ENCODE assay signal across 8 mouse cellular contexts in genomic region chr3:34650621-34651361, GRCm38 (mm10). TPM values are rescaled to one million over a fixed set of nuclear protein-coding genes. Genes with fewer than 3 reads are reported as not detected.
A peak's percentile ranks its signal among the peaks of the same experiment; 100 is the strongest.
DNase-seq lines count a peak whose midpoint lies in the region; ATAC-seq lines count a peak whose summit lies in the region.

No protein-coding gene starts in this region.

- 2% methylated on average over 67 of the region's 67 CpGs for WGBS in liver, embryonic 11.5 days
- under 1% methylated on average over 67 of the region's 67 CpGs for WGBS in embryonic facial prominence, embryonic 11.5 days
- WGBS in hindbrain, embryonic 12.5 days = under 1% methylated on average over 67 of the region's 67 CpGs
- WGBS in midbrain, embryonic 11.5 days = under 1% methylated on average over 66 of the region's 67 CpGs

- peaks cover 95% of the 10 kb centered on the region for H3K27me3 ChIP-seq in liver, embryonic 11.5 days (replicated peaks; ENCODE audit: control insufficient read depth, insufficient read depth, low read length)
- peaks cover 37% of the 10 kb centered on the region for H3K27me3 ChIP-seq in embryonic facial prominence, embryonic 11.5 days (ENCODE audit: control insufficient read depth, insufficient read depth, low read length)
- H3K27me3 ChIP-seq in hindbrain, embryonic 12.5 days = peaks cover 18% of the 10 kb centered on the region
- H3K27me3 ChIP-seq in midbrain, embryonic 11.5 days (ENCODE audit: control insufficient read depth, insufficient read depth, low read length) = no peaks in the 10 kb centered on the region; the same call in none of the 2 replicates

- H3K4me3 ChIP-seq in liver, embryonic 11.5 days (ENCODE audit: low read depth, low read length) = peak overlapping the region; percentile 40
- H3K4me3 ChIP-seq in embryonic facial prominence, embryonic 11.5 days (ENCODE audit: low read depth, low read length) = peak overlapping the region; percentile 50
- H3K4me3 ChIP-seq in hindbrain, embryonic 12.5 days = peak overlapping the region; percentile 52
- peak overlapping the region; percentile 92 for H3K4me3 ChIP-seq in midbrain, embryonic 11.5 days (ENCODE audit: low read depth, low read length)

- H3K36me3 ChIP-seq in liver, embryonic 11.5 days (ENCODE audit: control insufficient read depth, insufficient read depth, low read length) = no peaks in the 10 kb centered on the region
- no peaks in the 10 kb centered on the region for H3K36me3 ChIP-seq in embryonic facial prominence, embryonic 11.5 days (replicated peaks; ENCODE audit: control insufficient read depth, insufficient read depth, low read depth, low read length)
- no peaks in the 10 kb centered on the region for H3K36me3 ChIP-seq in hindbrain, embryonic 12.5 days
- H3K36me3 ChIP-seq in midbrain, embryonic 11.5 days (ENCODE audit: control insufficient read depth, insufficient read depth, low read length) = no peaks in the 10 kb centered on the region

- H3K4me1 ChIP-seq in liver, embryonic 11.5 days (replicated peaks; ENCODE audit: control insufficient read depth, insufficient read depth, low read length) = peaks cover 4% of the 10 kb centered on the region; the same call in 1 of the 2 replicates
- peaks cover 3% of the 10 kb centered on the region for H3K4me1 ChIP-seq in embryonic facial prominence, embryonic 11.5 days (ENCODE audit: control insufficient read depth, insufficient read depth, low read length)
- peaks cover 27% of the 10 kb centered on the region for H3K4me1 ChIP-seq in hindbrain, embryonic 12.5 days
- peaks cover 27% of the 10 kb centered on the region for H3K4me1 ChIP-seq in midbrain, embryonic 11.5 days (ENCODE audit: control insufficient read depth, insufficient read depth, low read length)

- peak overlapping the region; percentile 39; the same call in 1 of the 2 replicates for H3K27ac ChIP-seq in liver, embryonic 11.5 days (ENCODE audit: low read depth, low read length)
- peak overlapping the region; percentile 89 for H3K27ac ChIP-seq in embryonic facial prominence, embryonic 11.5 days (replicated peaks; ENCODE audit: low read depth, low read length)
- H3K27ac ChIP-seq in hindbrain, embryonic 12.5 days = peak overlapping the region; percentile 94
- peak overlapping the region; percentile 100 for H3K27ac ChIP-seq in midbrain, embryonic 11.5 days (ENCODE audit: low read depth, low read length)

- H3K9me3 ChIP-seq in liver, embryonic 11.5 days (ENCODE audit: control insufficient read depth, low read length) = no peaks in the 10 kb centered on the region
- no peaks in the 10 kb centered on the region for H3K9me3 ChIP-seq in embryonic facial prominence, embryonic 11.5 days (replicated peaks; ENCODE audit: control insufficient read depth, low read length)
- H3K9me3 ChIP-seq in hindbrain, embryonic 12.5 days (replicated peaks) = no peaks in the 10 kb centered on the region
- H3K9me3 ChIP-seq in midbrain, embryonic 11.5 days (ENCODE audit: control insufficient read depth, low read length) = no peaks in the 10 kb centered on the region

- no peak overlapping the region for H3K9ac ChIP-seq in liver, embryonic 11.5 days (ENCODE audit: low read depth, low read length)
- peak overlapping the region; percentile 71 for H3K9ac ChIP-seq in embryonic facial prominence, embryonic 11.5 days (replicated peaks; ENCODE audit: low read length)
- peak overlapping the region; percentile 87 for H3K9ac ChIP-seq in hindbrain, embryonic 12.5 days
- H3K9ac ChIP-seq in midbrain, embryonic 11.5 days (ENCODE audit: low read length) = peak overlapping the region; percentile 99

- ATAC-seq in liver, embryonic 11.5 days (replicated peaks; ENCODE audit: low FRiP score) = peak; percentile 41; the same call in 1 of the 2 replicates
- peak; percentile 30; the same call in 1 of the 2 replicates for ATAC-seq in embryonic facial prominence, embryonic 11.5 days (replicated peaks; ENCODE audit: insufficient number of reproducible peaks, low FRiP score, low TSS enrichment, low read depth)
- peak; percentile 13; the same call in 1 of the 2 replicates for ATAC-seq in hindbrain, embryonic 12.5 days (ENCODE audit: low FRiP score)
- ATAC-seq in midbrain, embryonic 11.5 days (ENCODE audit: low FRiP score) = 0 out of 2 replicates have a peak, but pooled peaks have one; percentile 1
- no peak for ATAC-seq in cerebellum, adult (ENCODE audit: insufficient number of reproducible peaks, low FRiP score, low TSS enrichment)

- peak; percentile 67 for DNase-seq in liver, embryonic 11.5 days (ENCODE audit: low spot score)
- no peak for DNase-seq in liver
- peak; percentile 64 for DNase-seq in embryonic facial prominence, embryonic 11.5 days (ENCODE audit: low spot score)
- DNase-seq in midbrain, embryonic 11.5 days (ENCODE audit: low spot score, missing footprints) = peak; percentile 98
- DNase-seq in spleen, postnatal 36 days (ENCODE audit: low spot score in 2 of 2) = no peak
- no peak for DNase-seq in left cerebral cortex, adult 18-20 months (ENCODE audit: low spot score in 2 of 2)

- H3K4me2 ChIP-seq in liver, embryonic 11.5 days = peak overlapping the region; percentile 66
- H3K4me2 ChIP-seq in embryonic facial prominence, embryonic 11.5 days (ENCODE audit: low read depth, low read length) = peak overlapping the region; percentile 80
- peak overlapping the region; percentile 66 for H3K4me2 ChIP-seq in hindbrain, embryonic 12.5 days (replicated peaks)
- peak overlapping the region; percentile 98 for H3K4me2 ChIP-seq in midbrain, embryonic 11.5 days

RNA-seq across cellular contexts. Expression of gene Sox2, which starts 0.6 kb away (rescaled TPM):
- polyA plus RNA-seq in liver, embryonic 11.5 days (2014; fragmentation: Nextera tagmentation; extraction: Ambion mirVana) = 0.48 and 0.55 TPM in 2 replicates
- 13.2 and 13.7 TPM in 2 replicates for polyA plus RNA-seq in embryonic facial prominence, embryonic 11.5 days (2014; fragmentation: Nextera tagmentation; extraction: Ambion mirVana)
- 37.3 and 39.5 TPM in 2 replicates for polyA plus RNA-seq in hindbrain, embryonic 12.5 days (2016; fragmentation: Nextera tagmentation; extraction: Ambion mirVana)
- polyA plus RNA-seq in midbrain, embryonic 11.5 days (2014; fragmentation: Nextera tagmentation; extraction: Ambion mirVana) = 48.7 and 49.5 TPM in 2 replicates
- total RNA-seq in left cerebral cortex, adult 18-20 months (2021) = 10 to 100 TPM; 43.8 to 46.5 TPM

Comparison
In these comparisons a context has a peak if more than half of its experiments do, and no peak if none do; other contexts are left out.
1. DNase-seq: peak in liver, embryonic 11.5 days (single experiment), embryonic facial prominence, embryonic 11.5 days (single experiment) and midbrain, embryonic 11.5 days (single experiment); none in liver (single experiment), spleen, postnatal 36 days (0 of 2) and left cerebral cortex, adult 18-20 months (0 of 2).
2. H3K27ac ChIP-seq: peak in every context shown above with its lines; median percentile 100 in midbrain, embryonic 11.5 days; 94 in hindbrain, embryonic 12.5 days; 89 in embryonic facial prominence, embryonic 11.5 days; 39 in liver, embryonic 11.5 days.
3. H3K4me3 ChIP-seq: peak in every context shown above with its lines; median percentile 92 in midbrain, embryonic 11.5 days; 52 in hindbrain, embryonic 12.5 days; 50 in embryonic facial prominence, embryonic 11.5 days; 40 in liver, embryonic 11.5 days.
4. Peak in every context shown above with its lines, with median percentiles within 50 percentile points of each other: H3K4me2 ChIP-seq.